Mouse (Mus musculus) heart, postnatal 25 days (tissue): Measurements from ENCODE around the gene Ppp1r14d. TPM values are rescaled to one million over a fixed set of nuclear protein-coding genes. Genes with fewer than 3 reads are reported as not detected.

Source experiments
- DNase-seq: peaks from one replicate; pipeline ENCODE4 v3.0.0; 2022; ENCODE audit warnings: low spot score
- intact Hi-C: fragments of 180-260 bp; cut with DNase I; formaldehyde crosslinking; loops from one replicate; pipeline ENCODE4 v1.15.1; 2025
- total RNA-seq, 2 experiments: library from RNA; stranded (reverse); gene quantifications; 2 replicates each; pipeline ENCODE4 v1.2.3; 2021

The Ppp1r14d gene
- total RNA-seq, 2 experiments from 2014 or later, result not detected

GRCm38 (mm10) chr2:119175614-119176013, 54.1 kb downstream of the Ppp1r14d start:
- intact Hi-C loops, result no loop called here
- no peak for DNase-seq

- intact Hi-C loops, result no loop called here
- DNase-seq, result no peak
Measured at GRCm38 (mm10) chr2:119174866-119175265, 54.8 kb downstream of the Ppp1r14d start.

- no peak for DNase-seq
- intact Hi-C loops, result no loop called here
Measured at GRCm38 (mm10) chr2:119173991-119174651, 55.6 kb downstream of the Ppp1r14d start, which contains the start of gene Gm14137. Gene Gm14137 (plus strand): TSS chr2:119174509.

- DNase-seq, result peak; percentile 53
- intact Hi-C loops, result no loop called here
Measured at GRCm38 (mm10) chr2:119172862-119173576, 56.7 kb downstream of the Ppp1r14d start.

- intact Hi-C loops, result no loop called here
- DNase-seq, result no peak
Measured at GRCm38 (mm10) chr2:119172446-119172845, 57.3 kb downstream of the Ppp1r14d start.

- intact Hi-C loops, result no loop called here
Measured at GRCm38 (mm10) chr2:119171574-119171973, 58.1 kb downstream of the Ppp1r14d start.

GRCm38 (mm10) chr2:119170282-119170681, 59.4 kb downstream of the Ppp1r14d start:
- DNase-seq, result no peak
- intact Hi-C loops, result no loop called here

More at GRCm38 (mm10) chr2:119171574-119171973, 58.1 kb downstream of the Ppp1r14d start:
- DNase-seq, result no peak

Other genes with a start within 250 kb of the Ppp1r14d start
- 10 to 100 TPM; 10.0 to 13.0 TPM for gene Ccdc32, start 200.5 kb downstream of the Ppp1r14d start, total RNA-seq
- 1 to 10 TPM; 4.2 to 4.8 TPM for gene Rpusd2, start 195.1 kb downstream of the Ppp1r14d start, total RNA-seq
- gene Knl1, start 182.8 kb downstream of the Ppp1r14d start, total RNA-seq, result under 1 TPM; 0.34 to 0.75 TPM
- gene Rad51, start 117.1 kb downstream of the Ppp1r14d start, total RNA-seq, result 1 to 10 TPM; 1.0 to 1.3 TPM
- 10 to 100 TPM; 18.7 to 20.2 TPM for gene Rmdn3, start 72.9 kb downstream of the Ppp1r14d start, total RNA-seq
- 1 to 10 TPM; 4.4 to 6.0 TPM for gene Gchfr, start 62.1 kb downstream of the Ppp1r14d start, total RNA-seq
- under 1 TPM in 1 of 2 experiments, not detected in 1; 0.08 TPM for gene Gm14137, start 55.4 kb downstream of the Ppp1r14d start, total RNA-seq
- 10 to 100 TPM; 11.8 to 13.8 TPM for gene Zfyve19, start 21.3 kb downstream of the Ppp1r14d start, total RNA-seq
- 1 to 10 TPM; 8.2 to 8.3 TPM for gene Dnajc17, start 21.1 kb downstream of the Ppp1r14d start, total RNA-seq
- gene Spint1, start 7.5 kb upstream of the Ppp1r14d start, total RNA-seq, result not detected
- not detected for gene Rhov, start 41.4 kb upstream of the Ppp1r14d start, total RNA-seq
- gene Vps18, start 58.8 kb upstream of the Ppp1r14d start, total RNA-seq, result 10 to 100 TPM; 11.9 to 13.0 TPM
- gene Dll4, start 95.9 kb upstream of the Ppp1r14d start, total RNA-seq, result 10 to 100 TPM; 16.7 to 22.5 TPM
- 1 to 10 TPM; 7.2 to 9.3 TPM for gene Chac1, start 121.3 kb upstream of the Ppp1r14d start, total RNA-seq
- 10 to 100 TPM in 1 of 2 experiments, 1 to 10 TPM in 1; 10.0 to 11.6 TPM for gene Ino80, start 247.8 kb upstream of the Ppp1r14d start, total RNA-seq